Mouse (Mus musculus): Measurements from ENCODE around the gene Spred2.

DNA sequence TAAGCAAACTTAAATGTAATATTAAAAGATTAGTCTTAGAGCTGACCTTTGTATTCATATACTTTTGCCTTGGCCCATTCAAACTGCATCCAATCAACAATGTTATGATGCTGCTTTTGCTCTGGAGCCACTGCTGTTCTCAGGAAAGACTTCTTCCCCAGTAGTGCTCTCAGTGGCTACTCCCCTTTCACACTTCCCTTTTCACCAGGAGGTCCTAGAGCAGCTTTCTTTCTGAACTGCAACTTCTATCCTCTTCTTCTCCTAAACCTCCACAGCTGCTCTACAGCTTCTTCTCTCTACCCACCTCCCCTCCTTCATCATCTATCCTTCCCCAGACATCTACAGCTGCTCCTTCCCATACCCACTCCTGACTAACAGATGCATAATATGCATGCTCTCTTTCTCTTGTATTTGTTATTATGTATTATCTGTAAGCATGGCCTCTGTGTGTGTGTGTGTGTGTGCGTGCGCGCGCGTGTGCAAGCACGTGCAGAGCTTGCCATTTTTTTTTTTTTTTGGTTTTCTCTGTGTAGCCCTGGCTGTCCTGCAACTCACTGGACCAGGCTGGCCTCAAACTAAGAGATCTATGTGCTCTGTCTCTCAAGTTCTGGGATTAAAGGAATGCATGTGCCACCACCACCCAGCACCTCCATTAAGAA lies 144.3 kb downstream of the Spred2 start:
- TF ChIP-seq CTCF (IDR thresholded peaks at IDR 0.05; ENCODE audit: insufficient read depth, low read depth, low read length) (no peak), POLR2A (IDR thresholded peaks at IDR 0.05; ENCODE audit: insufficient read depth, low read depth, low read length) (no peak)
